Mouse (Mus musculus): Measurements from ENCODE around the gene Zfp735.

Gene Zfp735

DNA sequence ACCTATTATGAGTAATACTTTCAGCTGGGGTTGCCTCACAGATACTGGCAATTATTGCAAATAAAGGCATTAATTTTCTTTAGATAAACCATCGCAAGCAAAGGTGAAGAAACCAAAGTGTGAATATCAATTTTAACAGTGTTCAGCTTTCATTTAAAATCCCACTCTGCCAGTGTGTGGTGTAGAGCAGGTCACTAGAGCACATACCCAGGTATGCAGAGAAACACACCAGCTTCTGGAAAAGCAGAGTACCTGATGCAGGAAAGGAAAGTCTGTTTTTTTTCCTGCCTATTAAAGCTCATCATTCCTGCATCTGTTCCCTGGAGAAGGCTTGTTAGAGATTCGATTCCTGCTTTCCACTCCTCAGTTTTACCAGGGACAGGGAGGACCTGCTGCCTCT lies at the start of gene Zfp735:
TSS of gene Zfp735 (plus strand) at position 301 of the 400 bp plus-strand sequence.
- DNase-seq (ENCODE audit: low read depth in 2 of 2, low spot score in 2 of 2), result no peak

DNA sequence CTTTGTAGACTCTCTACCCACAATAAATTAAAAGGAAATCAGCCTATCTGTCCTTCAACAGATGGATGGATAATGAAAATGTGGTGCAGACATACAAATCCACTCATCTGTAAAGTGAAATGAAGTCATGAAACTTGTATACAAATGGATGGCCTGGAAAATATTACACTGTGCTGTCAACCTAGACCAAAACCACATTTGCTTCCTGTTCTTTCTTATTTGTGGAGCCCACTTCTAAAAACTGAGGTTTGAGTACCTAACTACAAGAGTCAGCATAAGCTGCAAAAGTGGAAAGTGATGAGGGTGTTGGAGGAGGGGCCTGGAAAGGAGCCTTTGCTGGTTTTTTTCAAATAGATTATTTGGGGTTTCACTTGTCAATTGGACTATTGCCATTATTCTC lies 70.5 kb downstream of the Zfp735 start:
- no peak for DNase-seq (ENCODE audit: low read depth in 2 of 2, low spot score in 2 of 2)
